Mouse (Mus musculus) forebrain, embryonic 11.5 days (tissue): Measurements from ENCODE around the gene Txndc16. TPM values are rescaled to one million over a fixed set of nuclear protein-coding genes. Genes with fewer than 3 reads are reported as not detected.

Source experiments
- ATAC-seq: fragments of 200-750 bp; cut with Nextera tagmentation; replicated peaks from 2 replicates; pipeline ENCODE4 v1.8.0; 2017; ENCODE audit warnings: moderate TSS enrichment; ENCODE audit not compliant: low FRiP score
- DNase-seq: peaks from one replicate; pipeline ENCODE4 v3.0.0-alpha.2; 2017; ENCODE audit warnings: low spot score
- H3K27ac ChIP-seq: fragments of 300-500 bp; sonication (generic); 2 replicates; pipeline ENCODE4 v1.5.1; 2014; ENCODE audit warnings: low read depth, low read length
- H3K27me3 ChIP-seq: fragments of 300-500 bp; sonication (generic); 2 replicates; pipeline ENCODE4 v1.6.1; 2014; ENCODE audit warnings: mild to moderate bottlenecking, low read length, mixed read lengths; ENCODE audit not compliant: control insufficient read depth, insufficient read depth
- H3K36me3 ChIP-seq: fragments of 300-500 bp; sonication (generic); 2 replicates; pipeline ENCODE4 v1.6.1; 2014; ENCODE audit warnings: mild to moderate bottlenecking, low read length, moderate library complexity, mixed read lengths; ENCODE audit not compliant: control insufficient read depth, insufficient read depth
- H3K4me1 ChIP-seq: fragments of 300-500 bp; sonication (generic); replicated peaks from 2 replicates; pipeline ENCODE4 v1.6.1; 2014; ENCODE audit warnings: low read length, mixed read lengths; ENCODE audit not compliant: control insufficient read depth, insufficient read depth
- H3K4me2 ChIP-seq: fragments of 300-500 bp; sonication (generic); 2 replicates; pipeline ENCODE4 v1.6.1; 2014; ENCODE audit warnings: low read depth, mild to moderate bottlenecking, low read length, moderate library complexity, mixed read lengths; ENCODE audit not compliant: severe bottlenecking
- H3K4me3 ChIP-seq: fragments of 300-500 bp; sonication (generic); 2 replicates; pipeline ENCODE4 v1.5.1; 2014; ENCODE audit warnings: low read depth, low read length
- H3K9ac ChIP-seq: fragments of 300-500 bp; sonication (generic); 2 replicates; pipeline ENCODE4 v1.6.1; 2014; ENCODE audit warnings: low read length
- H3K9me3 ChIP-seq: fragments of 300-500 bp; sonication (generic); 2 replicates; pipeline ENCODE4 v1.6.1; 2016; ENCODE audit warnings: low read length, mixed read lengths; ENCODE audit not compliant: control insufficient read depth
- WGBS: fragments of 180-500 bp; shearing (Covaris S2); extraction: QIAGEN DNeasy Blood & Tissue Kit; methylation state at CpG from one replicate; pipeline ENCODE4 v1.1.7; 2014; 5-methylcytosine and 5-hydroxymethylcytosine counted together
- polyA plus RNA-seq: library from polyadenylated mRNA; unstranded; fragments of >200 nt; fragmentation: Nextera tagmentation; extraction: Ambion mirVana; gene quantifications from 2 replicates; pipeline ENCODE4 v1.2.1, GENCODE M21; 2014

The Txndc16 gene
- polyA plus RNA-seq, result 20.0 and 20.5 TPM in 2 replicates

DNA sequence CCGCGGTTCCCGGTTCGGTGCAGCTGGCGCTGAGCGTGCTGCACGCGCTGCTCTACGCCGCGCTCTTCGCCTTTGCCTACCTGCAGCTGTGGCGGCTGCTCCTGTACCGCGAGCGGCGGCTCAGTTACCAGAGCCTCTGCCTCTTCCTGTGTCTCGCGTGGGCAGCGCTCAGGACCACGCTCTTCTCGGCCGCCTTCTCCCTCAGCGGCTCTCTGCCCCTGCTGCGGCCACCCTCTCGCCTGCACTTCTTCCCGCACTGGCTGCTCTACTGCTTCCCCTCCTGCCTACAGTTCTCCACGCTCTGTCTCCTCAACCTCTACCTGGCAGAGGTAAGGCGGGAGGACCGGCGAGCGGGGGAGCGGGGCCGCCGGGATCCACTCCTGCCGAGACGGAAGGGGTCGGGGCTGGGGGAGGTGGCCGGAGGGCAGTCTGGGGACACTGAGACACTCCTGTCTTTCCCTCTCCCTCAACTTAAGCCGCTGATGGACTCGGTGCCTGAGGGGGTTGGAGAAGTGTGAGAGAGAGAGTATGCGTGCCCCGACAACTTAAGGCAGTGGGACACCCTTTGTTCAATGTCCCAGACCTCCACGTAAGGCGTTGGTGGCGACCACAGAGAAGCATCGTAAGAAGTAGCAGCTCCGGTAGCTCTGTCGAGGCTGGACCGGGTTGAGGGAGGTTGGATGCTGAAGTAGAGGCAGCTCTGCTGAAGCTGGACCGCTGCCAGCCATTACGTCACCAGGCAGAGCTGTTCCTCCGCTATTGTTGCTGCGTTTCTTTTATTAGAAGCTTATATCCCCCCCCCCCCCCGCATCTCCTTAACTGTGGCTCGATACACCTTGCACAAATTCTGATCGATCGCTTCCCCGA is at the start of gene Txndc16:
TSS of gene Txndc16 (minus strand) at position 239 of the 867 bp plus-strand sequence.
- Histone ChIP-seq H3K9me3 (no peaks in the 10 kb centered on the region), H3K4me2 (peak within 1 kb of the TSS; percentile 75), H3K4me1 (no peaks in the 10 kb centered on the region; the same call in 1 of the 2 replicates), H3K9ac (peak within 1 kb of the TSS; percentile 95), H3K27ac (peak within 1 kb of the TSS; percentile 94), H3K27me3 (no peaks in the 10 kb centered on the region), H3K4me3 (peak within 1 kb of the TSS; percentile 83), H3K36me3 (no peaks in the 10 kb centered on the region)
- ATAC-seq, result peak; percentile 51
- under 1% methylated on average over 58 of the region's 59 CpGs for WGBS
- DNase-seq, result peak; percentile 91

DNA sequence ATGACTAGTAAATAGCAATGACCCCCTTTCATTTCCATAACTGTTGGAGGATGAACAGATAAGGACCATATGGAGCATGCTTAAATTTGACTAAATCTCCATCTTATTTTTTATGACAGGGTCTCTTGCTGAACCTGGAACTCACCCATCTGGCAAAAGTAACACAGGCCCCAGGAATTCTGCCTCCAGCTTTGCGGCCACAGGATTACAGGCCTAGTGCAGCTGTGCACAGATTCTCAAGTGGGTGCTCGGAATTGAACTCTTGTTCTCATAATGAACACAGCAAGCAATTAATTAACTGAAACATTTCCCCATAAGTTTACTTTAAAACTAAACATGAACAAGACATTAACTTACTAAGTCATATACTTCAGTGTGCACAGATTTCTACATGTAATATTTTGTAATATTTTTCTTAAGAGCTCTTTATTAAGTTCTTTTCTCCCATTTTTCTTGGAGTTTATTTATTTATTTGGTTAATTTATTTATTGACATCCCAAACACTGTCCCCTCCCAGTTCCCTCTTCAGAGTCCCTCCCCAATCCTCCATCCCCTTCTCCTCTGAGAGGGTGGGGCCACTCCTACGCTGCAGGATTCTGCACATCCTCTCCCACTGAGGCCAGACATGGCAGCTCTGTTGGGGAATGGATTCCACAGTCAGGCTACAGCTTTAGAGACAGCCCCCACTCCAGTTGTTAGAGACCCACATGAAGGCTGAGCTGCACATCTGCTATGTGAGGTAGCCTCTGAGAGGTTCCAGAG is 43.9 kb upstream of the Txndc16 start:
- no peak overlapping the region for H3K4me2 ChIP-seq
- 90% methylated on average over 3 of the region's 3 CpGs for WGBS

DNA sequence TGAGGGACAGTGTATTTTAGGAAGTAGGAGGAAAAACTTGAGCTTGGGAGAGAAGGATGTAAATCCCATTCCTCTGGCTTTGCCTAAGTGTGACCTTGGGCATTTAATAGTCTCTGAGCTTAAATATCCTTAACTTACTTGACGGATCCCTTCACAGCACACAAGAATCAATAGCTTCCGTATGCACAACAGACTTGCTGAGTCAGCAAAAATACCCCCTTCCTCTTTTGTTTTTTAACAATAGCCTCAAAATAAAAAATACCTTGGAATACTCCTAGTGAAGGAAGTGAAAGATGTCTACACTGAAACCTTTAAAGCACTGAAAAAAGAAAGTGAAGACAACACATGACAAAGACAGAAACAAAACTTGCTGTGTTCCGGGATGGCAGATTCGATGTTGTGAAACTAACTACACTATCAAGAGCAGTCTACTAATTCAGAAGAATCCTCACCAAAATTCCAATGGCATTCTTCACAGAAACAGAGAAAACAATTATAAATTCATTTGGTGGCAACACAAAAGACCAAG is 31.5 kb upstream of the Txndc16 start:
- no peak for ATAC-seq

More for the DNA sequence above, 43.9 kb upstream of the Txndc16 start:
- no peaks in the 10 kb centered on the region for H3K27me3 ChIP-seq
- H3K4me1 ChIP-seq, result no peaks in the 10 kb centered on the region
- no peak overlapping the region for H3K4me3 ChIP-seq
- no peak for ATAC-seq
- no peak overlapping the region for H3K9ac ChIP-seq
- no peak for DNase-seq
- no peaks in the 10 kb centered on the region for H3K9me3 ChIP-seq
- no peak overlapping the region for H3K27ac ChIP-seq
- no peaks in the 10 kb centered on the region for H3K36me3 ChIP-seq

DNA sequence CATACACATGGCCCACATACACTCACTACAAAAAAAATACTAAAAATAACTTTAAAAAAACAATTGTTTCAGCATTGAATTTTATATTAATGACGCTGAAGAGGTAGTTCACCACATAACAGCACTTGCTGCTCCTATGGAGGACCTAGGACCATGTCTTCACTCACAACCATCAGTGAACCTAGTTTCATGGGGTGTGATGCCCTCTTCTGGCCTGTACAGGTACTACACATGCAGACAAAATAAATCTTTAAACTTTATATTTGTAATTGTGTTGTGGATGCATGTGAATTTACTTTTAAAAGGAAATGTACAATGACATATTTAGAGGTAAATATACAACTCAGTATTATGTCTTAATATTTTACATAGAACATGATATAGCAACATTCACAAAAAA is 21.5 kb upstream of the Txndc16 start:
- H3K9me3 ChIP-seq, result no peaks in the 10 kb centered on the region
- no peaks in the 10 kb centered on the region for H3K27me3 ChIP-seq
- H3K4me3 ChIP-seq, result no peak overlapping the region
- 0 out of 2 replicates have a peak, but pooled peaks have one; percentile 27 for ATAC-seq
- WGBS, result 36% methylated on average over 1 of the region's 1 CpGs
- DNase-seq, result no peak
- no peaks in the 10 kb centered on the region for H3K4me1 ChIP-seq
- H3K9ac ChIP-seq, result no peak overlapping the region
- no peak overlapping the region for H3K4me2 ChIP-seq
- H3K36me3 ChIP-seq, result no peaks in the 10 kb centered on the region
- no peak overlapping the region for H3K27ac ChIP-seq

More for the DNA sequence above, 31.5 kb upstream of the Txndc16 start:
- no peak for DNase-seq
- Histone ChIP-seq H3K9me3 (no peaks in the 10 kb centered on the region), H3K27me3 (no peaks in the 10 kb centered on the region), H3K4me2 (no peak overlapping the region), H3K36me3 (peaks cover 2% of the 10 kb centered on the region; the same call in 1 of the 2 replicates), H3K4me3 (no peak overlapping the region), H3K4me1 (no peaks in the 10 kb centered on the region), H3K27ac (no peak overlapping the region), H3K9ac (no peak overlapping the region)
- 89% methylated on average over 4 of the region's 4 CpGs for WGBS

DNA sequence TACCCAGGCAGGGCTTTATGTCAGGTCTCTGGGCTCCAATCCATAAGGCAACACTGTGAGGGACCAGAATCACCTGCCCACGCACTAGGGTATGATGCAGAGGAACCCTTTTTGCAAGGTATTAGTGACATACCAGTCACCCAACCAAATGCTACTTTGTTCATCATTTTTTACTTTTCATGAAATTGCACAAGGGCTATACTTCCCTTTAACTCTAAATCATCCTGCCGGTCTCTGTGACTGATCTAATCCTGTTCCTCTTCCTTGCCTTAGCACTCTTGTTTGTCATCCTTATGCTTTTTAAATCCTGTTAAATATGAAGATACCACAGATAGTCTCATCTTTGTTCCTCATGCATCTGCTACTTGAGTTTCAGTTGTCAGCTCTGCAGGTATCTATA is 18.9 kb upstream of the Txndc16 start:
- H3K27ac ChIP-seq, result no peak overlapping the region
- no peak overlapping the region for H3K4me3 ChIP-seq
- H3K27me3 ChIP-seq, result no peaks in the 10 kb centered on the region
- no peak for ATAC-seq
- 83% methylated on average over 2 of the region's 2 CpGs for WGBS
- H3K4me2 ChIP-seq, result no peak overlapping the region
- H3K9ac ChIP-seq, result no peak overlapping the region
- no peaks in the 10 kb centered on the region for H3K9me3 ChIP-seq
- H3K4me1 ChIP-seq, result no peaks in the 10 kb centered on the region
- no peak for DNase-seq
- H3K36me3 ChIP-seq, result no peaks in the 10 kb centered on the region

DNA sequence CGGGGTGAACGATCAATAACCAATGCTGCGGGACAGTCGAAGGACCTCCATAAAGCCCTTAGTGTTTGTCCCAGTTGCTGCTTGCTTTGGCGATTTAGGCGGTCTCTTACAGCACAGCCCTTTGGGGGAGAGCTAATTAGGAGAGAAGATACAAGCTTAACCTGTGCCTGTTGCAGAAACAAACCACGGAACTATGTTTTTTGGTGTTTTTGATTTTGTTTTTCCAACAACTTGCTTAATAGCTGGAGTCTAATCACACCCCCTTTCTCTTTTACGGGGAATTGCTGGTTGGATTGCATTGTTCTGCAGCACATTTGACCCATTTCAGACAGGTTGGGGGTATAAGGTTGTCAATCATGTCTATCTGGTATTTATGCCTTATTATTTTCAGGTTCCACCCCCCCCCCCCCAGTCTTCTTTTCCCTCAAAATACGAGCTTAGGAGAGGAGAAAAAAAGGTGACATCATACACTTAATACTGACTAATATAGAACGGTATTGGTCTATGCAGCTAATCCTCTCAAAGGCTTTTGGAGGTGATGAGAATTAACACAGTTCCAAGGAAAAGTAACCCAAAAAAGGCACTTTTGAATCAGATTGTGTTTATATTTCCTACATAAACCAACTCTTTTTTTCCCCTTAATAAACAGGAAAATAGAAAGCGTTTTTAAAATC is 966 bp upstream of the Txndc16 start:
- Histone ChIP-seq H3K36me3 (no peaks in the 10 kb centered on the region), H3K27me3 (no peaks in the 10 kb centered on the region), H3K4me1 (no peaks in the 10 kb centered on the region; the same call in 1 of the 2 replicates), H3K9me3 (no peaks in the 10 kb centered on the region), H3K4me2 (peak overlapping the region; percentile 70), H3K9ac (peak overlapping the region; percentile 95), H3K27ac (peak overlapping the region; percentile 94), H3K4me3 (peak overlapping the region; percentile 83)
- WGBS, result 8% methylated on average over 11 of the region's 11 CpGs
- ATAC-seq, result 0 out of 2 replicates have a peak, but pooled peaks have one; percentile 15
- DNase-seq, result no peak

DNA sequence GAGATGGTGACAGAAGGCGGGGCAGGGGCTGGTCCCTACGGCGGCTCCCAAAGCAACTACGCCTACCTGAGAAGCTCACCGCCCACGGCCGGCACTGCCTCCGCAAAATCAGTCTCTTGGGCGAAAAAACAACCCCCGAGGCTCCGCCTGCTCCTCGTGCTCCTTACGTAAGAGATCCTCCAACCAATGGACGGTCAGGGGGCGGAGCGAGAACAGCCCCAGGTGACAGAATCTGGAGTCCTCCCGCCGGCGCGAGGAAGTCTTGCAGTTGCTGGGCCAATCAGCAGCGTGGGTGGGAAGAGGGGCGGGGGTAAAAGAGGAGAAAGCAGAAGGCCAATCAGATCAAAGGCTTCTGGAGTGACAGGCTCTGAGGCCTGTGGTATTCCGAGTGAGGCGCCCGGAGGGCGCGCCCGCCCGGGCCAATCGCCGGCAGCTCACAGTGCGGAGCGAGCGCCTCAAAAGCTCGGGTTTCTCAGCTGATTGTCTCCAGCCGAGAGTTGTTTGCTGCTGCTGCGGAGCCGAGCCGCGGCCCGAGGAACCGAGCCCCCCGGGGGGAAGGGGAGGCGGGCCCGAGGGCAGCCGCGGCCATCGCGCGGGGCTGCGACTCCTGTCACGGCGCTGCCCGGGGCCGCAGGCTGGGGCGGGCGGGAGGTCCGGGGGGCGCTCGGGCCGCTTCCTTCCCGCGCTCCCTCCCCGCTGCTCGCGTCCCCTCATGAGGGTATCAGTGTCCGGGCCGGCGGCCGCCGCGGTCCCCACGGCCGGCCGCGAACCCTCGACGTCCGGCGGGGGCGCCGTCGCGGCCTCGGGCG is 643 bp downstream of the Txndc16 start, which contains the start of gene Gpr137c:
TSS of gene Gpr137c (plus strand) at position 437 of the 809 bp plus-strand sequence.
- ATAC-seq (peak; percentile 98), DNase-seq (peak; percentile 99)
- under 1% methylated on average over 59 of the region's 86 CpGs for WGBS
- peak within 1 kb of the TSS; percentile 94 for H3K27ac ChIP-seq
- no peaks in the 10 kb centered on the region; the same call in 1 of the 2 replicates for H3K4me1 ChIP-seq
- no peaks in the 10 kb centered on the region for H3K36me3 ChIP-seq
- peak within 1 kb of the TSS; percentile 95 for H3K9ac ChIP-seq
- peak within 1 kb of the TSS; percentile 83 for H3K4me3 ChIP-seq
- no peaks in the 10 kb centered on the region for H3K9me3 ChIP-seq
- peak within 1 kb of the TSS; percentile 75 for H3K4me2 ChIP-seq
- H3K27me3 ChIP-seq, result no peaks in the 10 kb centered on the region
